Mouse (Mus musculus): ENCODE data around the gene Islr2.

DNA sequence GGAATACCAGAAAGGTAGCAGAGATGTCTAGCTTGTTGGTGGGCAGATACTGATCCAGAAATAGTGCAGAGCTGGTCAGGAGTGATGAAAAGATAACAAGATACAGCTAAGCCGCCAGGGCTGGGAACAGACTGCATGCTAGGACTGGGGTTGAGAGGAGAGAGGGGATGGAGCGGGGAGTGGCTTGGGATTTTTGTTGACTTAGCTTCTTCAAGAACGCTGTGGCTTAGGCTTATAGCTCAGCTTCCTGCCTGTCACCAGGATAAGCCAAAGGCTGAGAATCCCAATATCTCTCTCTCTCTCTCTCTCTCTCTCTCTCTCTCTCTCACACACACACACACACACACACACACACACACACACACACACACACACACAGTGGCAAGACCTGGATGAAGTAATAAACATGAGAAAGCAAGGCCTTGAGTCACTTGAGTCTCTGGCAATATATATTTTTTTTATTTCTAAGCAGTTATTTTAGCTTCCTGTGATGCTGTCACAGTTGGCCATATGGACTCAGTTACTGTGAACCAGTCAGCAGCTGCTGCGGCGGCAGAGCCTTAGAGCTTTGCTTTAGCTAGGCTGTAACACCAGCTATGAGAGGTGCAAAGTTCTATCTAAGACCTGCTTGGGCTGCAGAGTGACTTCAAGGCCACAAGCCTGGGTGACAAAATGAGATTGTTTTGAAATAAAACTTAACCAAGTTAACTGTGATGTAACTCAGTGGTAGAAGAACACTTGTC, 28.2 kb downstream of the Islr2 start:
- TF ChIP-seq CTCF (IDR thresholded peaks at IDR 0.05; ENCODE audit: low read depth): no peak
- TF ChIP-seq EP300 (IDR thresholded peaks at IDR 0.05; ENCODE audit: low read depth): no peak
